Mouse (Mus musculus): Measurements from ENCODE around the gene Gm20538. TPM values are rescaled to one million over a fixed set of nuclear protein-coding genes. Genes with fewer than 3 reads are reported as not detected.

Gene Gm20538
- polyA plus RNA-seq, 1 experiment from 2014 or later = not detected

DNA sequence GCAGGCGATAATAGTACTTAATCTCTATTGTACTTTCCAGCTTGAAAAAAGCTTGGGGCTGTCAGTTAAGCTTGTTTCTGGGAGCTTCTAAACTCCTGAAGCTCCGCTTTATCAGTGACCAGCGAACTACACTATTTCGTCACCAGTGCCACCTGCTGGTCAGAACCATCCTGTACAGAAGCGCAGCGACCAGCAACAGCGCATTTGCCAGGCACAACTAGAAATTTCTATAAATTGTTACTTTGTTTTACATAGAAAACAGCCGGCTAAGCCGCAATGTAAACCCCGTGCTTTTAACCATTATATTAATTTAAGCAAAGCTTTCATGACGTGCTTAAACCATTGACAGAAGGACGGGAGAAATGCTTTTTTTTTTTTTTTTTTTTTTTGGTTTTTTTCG is 7.9 kb downstream of the Gm20538 start:
- H3K9me3 ChIP-seq (ENCODE audit: control insufficient read depth, low read length) = peaks cover 5% of the 10 kb centered on the region
- 0 out of 2 replicates have a peak, but pooled peaks cover 7% of the 10 kb centered on the region for H3K4me1 ChIP-seq (replicated peaks; ENCODE audit: control insufficient read depth, insufficient read depth, low read length)
- DNase-seq (ENCODE audit: low spot score) = peak; percentile 93
- H3K27ac ChIP-seq = no peak overlapping the region
- no peak overlapping the region for H3K9ac ChIP-seq
- H3K27me3 ChIP-seq (ENCODE audit: control insufficient read depth, insufficient read depth, low read length) = peaks cover 17% of the 10 kb centered on the region
- H3K4me3 ChIP-seq (replicated peaks; ENCODE audit: low read length) = 0 out of 2 replicates have a peak overlapping the region, but pooled peaks have one; percentile 40
- peak overlapping the region; percentile 72 for H3K4me2 ChIP-seq (replicated peaks)
- no peak for ATAC-seq (ENCODE audit: low FRiP score)
- whole genome bisulfite sequencing = 5% methylated on average over 13 of the region's 13 CpGs
- peaks cover 19% of the 10 kb centered on the region for H3K36me3 ChIP-seq (replicated peaks; ENCODE audit: control insufficient read depth, insufficient read depth)

DNA sequence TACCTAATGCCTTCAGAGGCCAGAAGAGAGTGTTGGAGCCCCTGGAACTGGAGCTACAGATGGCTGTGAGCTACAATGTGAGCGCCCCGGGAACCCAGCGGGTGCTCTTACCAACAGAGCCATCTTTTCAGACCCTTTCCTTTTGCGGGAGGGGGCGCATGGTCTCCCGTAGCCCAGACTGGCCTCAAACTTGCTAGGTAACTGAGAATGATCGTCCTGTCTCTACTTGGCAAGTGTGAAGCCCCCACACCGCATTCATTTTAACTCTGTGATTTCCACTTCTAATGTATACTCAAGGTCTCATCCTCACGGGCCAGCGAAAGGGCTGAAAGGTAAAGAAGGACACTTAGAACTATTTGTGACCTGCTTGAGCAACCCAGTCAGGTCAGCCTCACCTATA is 8.3 kb downstream of the Gm20538 start:
- no peak for ATAC-seq (ENCODE audit: low FRiP score)
- H3K4me3 ChIP-seq (replicated peaks; ENCODE audit: low read length) = no peak overlapping the region
- 0 out of 2 replicates have a peak, but pooled peaks cover 7% of the 10 kb centered on the region for H3K4me1 ChIP-seq (replicated peaks; ENCODE audit: control insufficient read depth, insufficient read depth, low read length)
- H3K36me3 ChIP-seq (replicated peaks; ENCODE audit: control insufficient read depth, insufficient read depth) = peaks cover 15% of the 10 kb centered on the region
- H3K9me3 ChIP-seq (ENCODE audit: control insufficient read depth, low read length) = peaks cover 5% of the 10 kb centered on the region
- WGBS = 53% methylated on average over 10 of the region's 10 CpGs
- peak overlapping the region; percentile 72; the same call in 1 of the 2 replicates for H3K4me2 ChIP-seq (replicated peaks)
- DNase-seq (ENCODE audit: low spot score) = no peak
- peaks cover 17% of the 10 kb centered on the region for H3K27me3 ChIP-seq (ENCODE audit: control insufficient read depth, insufficient read depth, low read length)
- H3K9ac ChIP-seq = no peak overlapping the region
- H3K27ac ChIP-seq = no peak overlapping the region

DNA sequence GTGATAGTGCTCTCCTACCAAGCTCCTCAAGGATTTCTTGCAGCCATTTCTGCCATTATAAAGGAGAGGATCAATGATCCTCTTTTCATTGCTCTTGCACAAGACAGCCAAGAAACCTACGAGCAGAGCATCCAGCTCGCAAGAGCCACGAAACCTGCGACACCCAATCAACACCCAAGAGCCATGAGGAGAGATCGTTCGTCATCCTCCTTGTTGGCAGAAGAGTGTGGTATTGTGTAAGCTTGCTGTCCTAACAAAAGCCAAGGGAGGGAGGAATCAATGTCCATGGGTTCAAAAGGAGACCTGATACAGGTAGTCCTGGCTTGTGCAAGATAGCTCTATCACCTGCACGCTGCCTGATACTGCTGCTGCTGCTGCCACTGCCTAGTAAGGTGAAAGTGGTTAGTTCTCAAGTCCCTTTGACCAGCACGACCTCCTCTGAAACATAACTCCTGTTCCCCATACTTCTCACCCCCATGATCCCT is 9.9 kb downstream of the Gm20538 start:
- Histone ChIP-seq H3K9ac (no peak overlapping the region), H3K9me3 (ENCODE audit: control insufficient read depth, low read length) (peaks cover 5% of the 10 kb centered on the region), H3K27ac (no peak overlapping the region), H3K4me1 (replicated peaks; ENCODE audit: control insufficient read depth, insufficient read depth, low read length) (0 out of 2 replicates have a peak, but pooled peaks cover 7% of the 10 kb centered on the region), H3K27me3 (ENCODE audit: control insufficient read depth, insufficient read depth, low read length) (peaks cover 17% of the 10 kb centered on the region), H3K36me3 (replicated peaks; ENCODE audit: control insufficient read depth, insufficient read depth) (no peaks in the 10 kb centered on the region), H3K4me2 (replicated peaks) (no peak overlapping the region), H3K4me3 (replicated peaks; ENCODE audit: low read length) (no peak overlapping the region)
- ATAC-seq (ENCODE audit: low FRiP score) (no peak), DNase-seq (ENCODE audit: low spot score) (no peak)
- WGBS = 88% methylated on average over 8 of the region's 8 CpGs

DNA sequence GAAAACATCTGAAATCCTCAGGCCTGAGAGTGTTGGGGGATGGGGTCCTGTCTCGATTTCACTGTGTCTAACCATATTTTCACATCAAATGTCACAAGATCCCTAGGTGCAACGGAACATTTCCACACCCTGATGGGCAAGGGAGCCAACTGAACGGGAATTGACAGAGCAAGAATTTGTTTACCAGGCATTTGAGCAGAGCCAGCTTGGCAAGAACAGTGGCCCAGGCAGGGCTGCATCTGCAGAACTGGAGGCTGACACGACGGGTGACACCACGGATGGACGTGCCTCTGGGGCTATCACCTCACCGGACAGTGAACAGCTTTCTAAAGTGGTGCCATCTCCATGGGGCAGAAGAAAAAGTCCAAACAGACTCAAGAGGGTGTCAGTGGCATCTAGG is 15.2 kb downstream of the Gm20538 start:
- H3K9me3 ChIP-seq (ENCODE audit: control insufficient read depth, low read length) = peaks cover 5% of the 10 kb centered on the region
- H3K36me3 ChIP-seq (replicated peaks; ENCODE audit: control insufficient read depth, insufficient read depth) = no peaks in the 10 kb centered on the region
- H3K4me1 ChIP-seq (replicated peaks; ENCODE audit: control insufficient read depth, insufficient read depth, low read length) = no peaks in the 10 kb centered on the region
- no peak overlapping the region for H3K9ac ChIP-seq
- no peak for ATAC-seq (ENCODE audit: low FRiP score)
- H3K27ac ChIP-seq = no peak overlapping the region
- no peak for DNase-seq (ENCODE audit: low spot score)
- H3K27me3 ChIP-seq (ENCODE audit: control insufficient read depth, insufficient read depth, low read length) = no peaks in the 10 kb centered on the region
- H3K4me3 ChIP-seq (replicated peaks; ENCODE audit: low read length) = no peak overlapping the region
- H3K4me2 ChIP-seq (replicated peaks) = no peak overlapping the region
- WGBS = 88% methylated on average over 8 of the region's 8 CpGs

DNA sequence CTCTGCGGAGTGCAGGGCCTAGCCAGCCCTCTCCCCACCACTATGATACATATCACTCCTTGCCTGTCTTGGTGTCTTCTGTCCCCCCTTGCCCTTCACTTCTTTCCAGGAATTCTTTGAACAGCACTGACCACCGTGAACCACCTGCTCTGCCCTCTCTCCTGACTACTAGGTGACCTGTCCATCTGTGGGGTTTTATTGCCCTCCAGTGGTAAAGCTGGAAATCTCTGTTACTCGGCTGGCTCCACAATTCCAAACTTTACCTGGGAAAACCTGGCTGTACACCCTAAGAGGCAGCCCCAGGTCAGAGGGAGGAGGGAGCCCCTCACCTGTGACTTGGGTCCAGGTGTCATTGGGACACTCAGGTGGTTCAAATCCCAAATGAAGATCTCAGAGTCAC is 17.3 kb downstream of the Gm20538 start:
- Histone ChIP-seq H3K27ac (no peak overlapping the region), H3K4me2 (replicated peaks) (no peak overlapping the region), H3K36me3 (replicated peaks; ENCODE audit: control insufficient read depth, insufficient read depth) (no peaks in the 10 kb centered on the region), H3K4me1 (replicated peaks; ENCODE audit: control insufficient read depth, insufficient read depth, low read length) (no peaks in the 10 kb centered on the region), H3K4me3 (replicated peaks; ENCODE audit: low read length) (no peak overlapping the region), H3K9ac (no peak overlapping the region), H3K27me3 (ENCODE audit: control insufficient read depth, insufficient read depth, low read length) (no peaks in the 10 kb centered on the region), H3K9me3 (ENCODE audit: control insufficient read depth, low read length) (no peaks in the 10 kb centered on the region; the same call in 1 of the 2 replicates)
- 35% methylated on average over 3 of the region's 3 CpGs for WGBS
- ATAC-seq (ENCODE audit: low FRiP score) = no peak
- no peak for DNase-seq (ENCODE audit: low spot score)

DNA sequence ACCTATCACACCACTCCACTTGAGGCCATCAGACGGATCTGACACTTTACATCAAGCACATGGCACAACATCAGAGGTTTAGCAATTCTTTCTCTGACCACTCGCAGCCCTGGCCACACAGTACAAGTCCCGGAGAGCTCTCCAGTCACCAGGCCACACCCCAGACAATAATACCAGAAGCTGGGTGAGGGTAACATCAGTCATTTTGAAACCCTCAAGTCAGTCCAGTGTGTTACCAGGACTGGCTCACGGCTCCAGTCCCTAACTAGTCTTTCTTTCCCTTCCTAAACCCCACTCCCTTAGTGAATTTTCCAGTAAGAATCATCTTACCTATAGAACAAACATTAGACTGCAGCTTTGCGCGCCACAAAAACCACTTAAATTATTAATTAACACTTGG is 22.6 kb downstream of the Gm20538 start:
- DNase-seq (ENCODE audit: low spot score) = no peak
- H3K27ac ChIP-seq = no peak overlapping the region
- H3K9me3 ChIP-seq (ENCODE audit: control insufficient read depth, low read length) = no peaks in the 10 kb centered on the region
- H3K36me3 ChIP-seq (replicated peaks; ENCODE audit: control insufficient read depth, insufficient read depth) = no peaks in the 10 kb centered on the region
- ATAC-seq (ENCODE audit: low FRiP score) = no peak
- 85% methylated on average over 6 of the region's 6 CpGs for WGBS
- H3K4me3 ChIP-seq (replicated peaks; ENCODE audit: low read length) = no peak overlapping the region
- H3K9ac ChIP-seq = no peak overlapping the region
- H3K27me3 ChIP-seq (ENCODE audit: control insufficient read depth, insufficient read depth, low read length) = no peaks in the 10 kb centered on the region; the same call in 1 of the 2 replicates
- H3K4me1 ChIP-seq (replicated peaks; ENCODE audit: control insufficient read depth, insufficient read depth, low read length) = no peaks in the 10 kb centered on the region
- H3K4me2 ChIP-seq (replicated peaks) = no peak overlapping the region

DNA sequence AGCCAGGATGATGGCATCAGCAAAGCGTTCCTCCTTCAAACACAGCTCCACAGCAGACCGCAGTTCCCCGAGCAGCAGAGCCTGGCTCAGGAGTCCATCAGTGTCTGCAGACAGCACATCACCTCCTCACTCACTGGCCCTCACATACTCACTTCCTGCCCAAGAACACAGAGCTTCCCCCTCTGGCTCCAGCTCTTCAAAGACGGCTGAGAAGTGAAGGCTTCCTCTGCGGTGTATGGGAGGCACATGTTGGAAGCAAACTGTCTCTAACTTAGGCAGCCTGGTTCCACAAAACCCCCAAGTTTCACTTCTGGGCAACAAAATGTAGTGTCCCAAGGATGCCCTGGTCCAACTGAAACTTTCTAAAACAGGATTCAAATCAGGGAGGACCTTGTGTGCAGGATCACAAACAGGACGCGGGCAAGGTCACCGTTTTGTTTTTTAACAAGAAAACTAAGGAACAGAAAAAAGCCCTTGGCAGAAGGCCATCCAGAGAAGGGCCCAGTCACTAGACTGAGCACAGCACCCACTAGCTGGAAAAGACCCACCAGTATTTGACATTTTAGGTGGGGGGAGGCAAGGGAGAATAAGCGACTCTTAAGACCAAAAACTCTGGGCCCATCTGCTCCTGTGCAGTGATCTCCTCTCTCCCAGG is 27.0 kb downstream of the Gm20538 start:
- H3K9me3 ChIP-seq (ENCODE audit: control insufficient read depth, low read length) = no peaks in the 10 kb centered on the region
- H3K9ac ChIP-seq = no peak overlapping the region
- ATAC-seq (ENCODE audit: low FRiP score) (no peak), DNase-seq (ENCODE audit: low spot score) (no peak)
- no peak overlapping the region for H3K4me3 ChIP-seq (replicated peaks; ENCODE audit: low read length)
- 87% methylated on average over 9 of the region's 9 CpGs for WGBS
- H3K27ac ChIP-seq = no peak overlapping the region
- no peaks in the 10 kb centered on the region for H3K4me1 ChIP-seq (replicated peaks; ENCODE audit: control insufficient read depth, insufficient read depth, low read length)
- H3K36me3 ChIP-seq (replicated peaks; ENCODE audit: control insufficient read depth, insufficient read depth) = no peaks in the 10 kb centered on the region
- H3K4me2 ChIP-seq (replicated peaks) = no peak overlapping the region
- H3K27me3 ChIP-seq (ENCODE audit: control insufficient read depth, insufficient read depth, low read length) = peaks cover 12% of the 10 kb centered on the region

DNA sequence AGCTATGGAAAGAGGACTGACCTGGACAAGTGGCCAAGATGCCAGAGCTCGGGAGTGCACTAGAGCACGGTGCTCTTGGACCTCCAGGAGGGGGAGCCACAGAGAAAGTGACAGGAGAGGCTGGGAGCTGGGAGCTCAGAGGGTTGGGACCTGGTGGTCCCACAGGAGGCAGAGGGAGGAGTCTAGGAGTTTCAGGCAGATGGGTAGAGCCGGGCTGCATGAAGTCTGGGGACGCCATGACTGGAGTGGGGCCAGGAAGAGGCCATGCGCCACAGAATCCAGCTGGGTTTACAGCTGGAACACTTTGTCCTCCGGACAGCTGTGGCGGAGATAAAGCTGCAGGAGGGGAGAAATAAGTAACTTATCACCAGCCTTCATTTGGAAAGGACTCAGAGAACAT is 33.5 kb downstream of the Gm20538 start:
- H3K27me3 ChIP-seq (ENCODE audit: control insufficient read depth, insufficient read depth, low read length) = peaks cover 71% of the 10 kb centered on the region
- no peak for ATAC-seq (ENCODE audit: low FRiP score)

DNA sequence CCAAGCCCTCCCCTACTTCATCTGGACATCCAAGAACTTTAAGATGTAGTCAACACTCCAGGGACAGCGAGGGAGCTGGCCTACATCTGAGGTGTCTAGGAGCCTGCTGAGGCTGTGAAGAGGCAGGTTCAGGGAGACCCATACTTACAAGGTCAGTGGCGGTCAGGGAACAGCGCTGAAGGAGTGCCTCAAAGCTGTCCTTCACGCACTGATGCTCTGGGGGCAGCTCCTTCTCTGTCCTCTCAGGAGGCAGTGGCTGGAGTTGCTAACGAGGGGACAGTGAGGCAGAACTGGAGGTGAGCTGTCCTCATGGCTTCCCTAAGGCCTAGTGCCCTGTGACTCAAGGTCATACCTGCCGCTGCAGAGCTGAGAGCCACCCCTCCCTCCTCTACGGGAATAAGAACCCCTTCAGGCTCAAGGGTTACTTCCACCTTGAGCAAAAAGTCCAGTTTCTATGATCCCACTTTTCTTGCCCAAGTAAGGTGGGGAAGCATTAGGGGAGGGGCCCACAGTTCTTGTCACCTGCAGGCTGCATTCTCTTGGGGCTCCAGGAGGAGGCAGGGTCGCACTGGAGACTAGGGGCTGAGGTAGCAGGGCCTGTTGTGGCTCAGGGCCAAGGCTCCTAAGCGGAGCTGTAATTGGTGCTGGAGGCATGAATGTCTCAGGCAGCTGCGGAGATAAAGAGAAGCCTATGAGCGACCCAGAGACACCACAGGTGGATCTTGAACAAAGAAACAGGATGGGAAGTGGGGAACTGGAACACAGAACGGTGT is 34.4 kb downstream of the Gm20538 start:
- H3K27me3 ChIP-seq (ENCODE audit: control insufficient read depth, insufficient read depth, low read length) = peaks cover 74% of the 10 kb centered on the region
- H3K36me3 ChIP-seq (replicated peaks; ENCODE audit: control insufficient read depth, insufficient read depth) = no peaks in the 10 kb centered on the region
- H3K9ac ChIP-seq = no peak overlapping the region
- H3K4me2 ChIP-seq (replicated peaks) = no peak overlapping the region
- 46% methylated on average over 12 of the region's 12 CpGs for WGBS
- H3K9me3 ChIP-seq (ENCODE audit: control insufficient read depth, low read length) = no peaks in the 10 kb centered on the region
- no peak overlapping the region for H3K4me3 ChIP-seq (replicated peaks; ENCODE audit: low read length)
- no peaks in the 10 kb centered on the region; the same call in 1 of the 2 replicates for H3K4me1 ChIP-seq (replicated peaks; ENCODE audit: control insufficient read depth, insufficient read depth, low read length)
- ATAC-seq (ENCODE audit: low FRiP score) (no peak), DNase-seq (ENCODE audit: low spot score) (no peak)
- H3K27ac ChIP-seq = no peak overlapping the region

More for the DNA sequence above, 33.5 kb downstream of the Gm20538 start:
- Histone ChIP-seq H3K36me3 (replicated peaks; ENCODE audit: control insufficient read depth, insufficient read depth) (no peaks in the 10 kb centered on the region), H3K4me3 (replicated peaks; ENCODE audit: low read length) (no peak overlapping the region), H3K9me3 (ENCODE audit: control insufficient read depth, low read length) (no peaks in the 10 kb centered on the region), H3K27ac (no peak overlapping the region), H3K4me1 (replicated peaks; ENCODE audit: control insufficient read depth, insufficient read depth, low read length) (no peaks in the 10 kb centered on the region; the same call in 1 of the 2 replicates), H3K4me2 (replicated peaks) (no peak overlapping the region), H3K9ac (no peak overlapping the region)
- no peak for DNase-seq (ENCODE audit: low spot score)
- 20% methylated on average over 7 of the region's 7 CpGs for WGBS
